In the genomic region with DNA sequence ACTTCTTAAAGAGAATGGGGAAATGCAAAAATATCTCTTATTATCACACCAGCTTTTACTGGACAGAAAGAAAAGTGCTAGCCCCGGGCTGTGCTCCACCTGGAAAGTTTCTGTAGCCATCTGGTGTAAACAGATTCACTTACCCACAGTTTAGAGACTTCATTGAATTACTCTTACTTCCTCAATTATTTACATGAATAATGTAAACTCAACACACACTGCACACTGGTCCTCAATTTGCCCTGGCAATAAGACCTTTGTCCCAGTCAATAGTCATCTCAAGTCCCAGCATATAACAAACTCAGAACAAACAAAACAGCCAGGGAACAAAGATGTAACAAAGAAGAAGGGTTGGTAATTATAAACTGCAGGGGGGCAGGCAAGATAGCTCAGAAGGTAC, we compare ENCODE assay signal across 23 mouse cellular contexts. TPM values are rescaled to one million over a fixed set of nuclear protein-coding genes. Genes with fewer than 3 reads are reported as not detected.
DNase-seq lines count a peak whose midpoint lies in the region; ATAC-seq and TF ChIP-seq lines count a peak whose summit lies in the region.
"Had no signal": no experiment of that assay in that cellular context is flagged by ENCODE, and none has a peak within 500 bp of the region (broad histone marks: within the 10 kb centered on the region; RNA-seq: fewer than 3 reads in every experiment).

No protein-coding gene starts in this region.

- DNase-seq in liver, adult 2 months (ENCODE audit: extremely low read depth, low read depth, low spot score) = peak; percentile 57
- DNase-seq in liver, embryonic 11.5 days (ENCODE audit: low spot score) = no peak
- DNase-seq in midbrain, embryonic 11.5 days (ENCODE audit: low spot score, missing footprints) = peak; percentile 21
- DNase-seq in liver, postnatal 0 days = no peak
- DNase-seq in spleen, adult 12 weeks (ENCODE audit: low spot score) = no peak
- DNase-seq: adrenal gland, postnatal 10 days; adrenal gland, postnatal 36 days; cerebellum, adult 18-20 months; cerebellum, adult 9-10 months; cerebellum, postnatal 14 days; gastrocnemius, postnatal 10 days; gastrocnemius, postnatal 36 days had no signal

- H3K27me3 ChIP-seq in liver, adult 2 months (ENCODE audit: control insufficient read depth, insufficient read depth, low read length) = no peaks in the 10 kb centered on the region
- no peaks in the 10 kb centered on the region for H3K27me3 ChIP-seq in liver, embryonic 11.5 days (replicated peaks; ENCODE audit: control insufficient read depth, insufficient read depth, low read length)
- H3K27me3 ChIP-seq in midbrain, embryonic 11.5 days (ENCODE audit: control insufficient read depth, insufficient read depth, low read length) = no peaks in the 10 kb centered on the region
- H3K27me3 ChIP-seq in midbrain, embryonic 15.5 days (replicated peaks) = no peaks in the 10 kb centered on the region
- no peaks in the 10 kb centered on the region for H3K27me3 ChIP-seq in liver, postnatal 0 days (ENCODE audit: insufficient read depth, low read length)
- no peaks in the 10 kb centered on the region for H3K27me3 ChIP-seq in kidney, embryonic 16.5 days (ENCODE audit: insufficient read depth, low read length)
- H3K27me3 ChIP-seq: forebrain, embryonic 13.5 days; hindbrain, embryonic 13.5 days; Patski had no signal

- peaks cover 13% of the 10 kb centered on the region for H3K36me3 ChIP-seq in liver, adult 2 months (ENCODE audit: control insufficient read depth, insufficient read depth, low read length)
- H3K36me3 ChIP-seq in liver, embryonic 11.5 days (ENCODE audit: control insufficient read depth, insufficient read depth, low read length) = peaks cover 24% of the 10 kb centered on the region
- 0 out of 2 replicates have a peak, but pooled peaks cover 3% of the 10 kb centered on the region for H3K36me3 ChIP-seq in midbrain, embryonic 11.5 days (ENCODE audit: control insufficient read depth, insufficient read depth, low read length)
- H3K36me3 ChIP-seq in midbrain, embryonic 15.5 days (replicated peaks) = peaks cover 30% of the 10 kb centered on the region; the same call in 1 of the 2 replicates
- peaks cover 30% of the 10 kb centered on the region for H3K36me3 ChIP-seq in liver, postnatal 0 days (replicated peaks; ENCODE audit: insufficient read depth, low read length)
- H3K36me3 ChIP-seq in kidney, embryonic 16.5 days (ENCODE audit: insufficient read depth, low read length) = peaks cover 35% of the 10 kb centered on the region

- no peak for TF ChIP-seq POLR2A in liver, adult 2 months (IDR thresholded peaks at IDR 0.05; ENCODE audit: extremely low read depth, insufficient read depth, low read length)

- TF ChIP-seq EP300 in liver, postnatal 0 days (IDR thresholded peaks at IDR 0.05; ENCODE audit: low read depth) = peak; percentile 52

- 0 out of 2 replicates have a peak, but pooled peaks cover 2% of the 10 kb centered on the region for H3K4me1 ChIP-seq in liver, adult 2 months (ENCODE audit: control insufficient read depth, insufficient read depth, low read length)
- H3K4me1 ChIP-seq in liver, embryonic 11.5 days (replicated peaks; ENCODE audit: control insufficient read depth, insufficient read depth, low read length) = no peaks in the 10 kb centered on the region
- H3K4me1 ChIP-seq in midbrain, embryonic 11.5 days (ENCODE audit: control insufficient read depth, insufficient read depth, low read length) = no peaks in the 10 kb centered on the region
- H3K4me1 ChIP-seq in midbrain, embryonic 15.5 days = no peaks in the 10 kb centered on the region
- peaks cover 22% of the 10 kb centered on the region for H3K4me1 ChIP-seq in liver, postnatal 0 days (ENCODE audit: insufficient read depth)
- H3K4me1 ChIP-seq in kidney, embryonic 16.5 days (ENCODE audit: insufficient read depth, low read length) = peaks cover 6% of the 10 kb centered on the region; the same call in 1 of the 2 replicates
- H3K4me1 ChIP-seq: forebrain, embryonic 10.5 days; forebrain, embryonic 13.5 days; hindbrain, embryonic 10.5 days; hindbrain, embryonic 13.5 days had no signal

- H3K9me3 ChIP-seq in liver, embryonic 11.5 days (ENCODE audit: control insufficient read depth, low read length) = no peaks in the 10 kb centered on the region
- no peaks in the 10 kb centered on the region for H3K9me3 ChIP-seq in midbrain, embryonic 11.5 days (ENCODE audit: control insufficient read depth, low read length)
- H3K9me3 ChIP-seq in midbrain, embryonic 15.5 days = no peaks in the 10 kb centered on the region
- no peaks in the 10 kb centered on the region for H3K9me3 ChIP-seq in liver, postnatal 0 days (ENCODE audit: low read length)
- no peaks in the 10 kb centered on the region for H3K9me3 ChIP-seq in kidney, embryonic 16.5 days (ENCODE audit: low read length)
- H3K9me3 ChIP-seq: forebrain, embryonic 10.5 days; forebrain, embryonic 13.5 days; G1E; hindbrain, embryonic 10.5 days; hindbrain, embryonic 13.5 days had no signal

- WGBS in liver, adult 2 months = 33% methylated on average over 1 of the region's 1 CpGs
- WGBS in liver, embryonic 11.5 days = 68% methylated on average over 1 of the region's 1 CpGs
- 83% methylated on average over 1 of the region's 1 CpGs for WGBS in midbrain, embryonic 11.5 days
- 85% methylated on average over 1 of the region's 1 CpGs for WGBS in midbrain, embryonic 15.5 days
- 50% methylated on average over 1 of the region's 1 CpGs for WGBS in liver, postnatal 0 days (ENCODE audit: insufficient replicate concordance)
- WGBS in kidney, embryonic 16.5 days = 83% methylated on average over 1 of the region's 1 CpGs

- no peak overlapping the region for H3K4me2 ChIP-seq in liver, embryonic 11.5 days
- no peak overlapping the region for H3K4me2 ChIP-seq in midbrain, embryonic 11.5 days
- H3K4me2 ChIP-seq in midbrain, embryonic 15.5 days = no peak overlapping the region
- no peak overlapping the region for H3K4me2 ChIP-seq in liver, postnatal 0 days (ENCODE audit: low read depth, low read length)
- H3K4me2 ChIP-seq in kidney, embryonic 16.5 days (replicated peaks; ENCODE audit: low read depth, low read length) = no peak overlapping the region
- H3K4me2 ChIP-seq: forebrain, embryonic 13.5 days; heart, embryonic 11.5 days; hindbrain, embryonic 13.5 days had no signal

- H3K79me2 ChIP-seq in liver, adult 2 months (ENCODE audit: control insufficient read depth, insufficient read depth, low read length) = no peaks in the 10 kb centered on the region

- no peak overlapping the region for H3K9ac ChIP-seq in liver, adult 2 months (ENCODE audit: low read depth, low read length)
- no peak overlapping the region for H3K9ac ChIP-seq in liver, embryonic 11.5 days (ENCODE audit: low read depth, low read length)
- no peak overlapping the region for H3K9ac ChIP-seq in midbrain, embryonic 11.5 days (ENCODE audit: low read length)
- no peak overlapping the region for H3K9ac ChIP-seq in midbrain, embryonic 15.5 days
- no peak overlapping the region for H3K9ac ChIP-seq in liver, postnatal 0 days (replicated peaks)
- H3K9ac ChIP-seq in kidney, embryonic 16.5 days (replicated peaks; ENCODE audit: low read length) = no peak overlapping the region
- H3K9ac ChIP-seq: forebrain, embryonic 13.5 days; hindbrain, embryonic 13.5 days had no signal

- no peak for ATAC-seq in liver, embryonic 11.5 days (replicated peaks; ENCODE audit: low FRiP score)
- ATAC-seq in midbrain, embryonic 11.5 days (ENCODE audit: low FRiP score) = no peak
- no peak for ATAC-seq in midbrain, embryonic 15.5 days (replicated peaks)
- ATAC-seq in liver, postnatal 0 days = peak; percentile 58; the same call in 1 of the 2 replicates
- no peak for ATAC-seq in kidney, embryonic 16.5 days (ENCODE audit: low FRiP score, low TSS enrichment)
- ATAC-seq: forebrain, embryonic 13.5 days; forebrain, embryonic 16.5 days; hindbrain, embryonic 16.5 days; Patski had no signal

- H3K4me3 ChIP-seq in liver, adult 2 months (ENCODE audit: insufficient read depth, low read depth, low read length) = no peak overlapping the region
- H3K4me3 ChIP-seq in liver, embryonic 11.5 days (ENCODE audit: low read depth, low read length) = no peak overlapping the region
- no peak overlapping the region for H3K4me3 ChIP-seq in midbrain, embryonic 11.5 days (ENCODE audit: low read depth, low read length)
- H3K4me3 ChIP-seq in midbrain, embryonic 15.5 days = no peak overlapping the region
- H3K4me3 ChIP-seq in liver, postnatal 0 days (ENCODE audit: low read depth, low read length) = no peak overlapping the region
- H3K4me3 ChIP-seq in kidney, embryonic 16.5 days (ENCODE audit: low read length) = no peak overlapping the region
- H3K4me3 ChIP-seq: forebrain, embryonic 10.5 days; forebrain, embryonic 13.5 days; hindbrain, embryonic 10.5 days; hindbrain, embryonic 13.5 days had no signal

- no peak for TF ChIP-seq CTCF in liver, adult 2 months (IDR thresholded peaks at IDR 0.05; ENCODE audit: low read depth, low read length)
- no peak for TF ChIP-seq CTCF in liver, postnatal 0 days (IDR thresholded peaks at IDR 0.05; ENCODE audit: low read depth)

- H3K27ac ChIP-seq in liver, adult 2 months (replicated peaks; ENCODE audit: insufficient read depth, low read depth, low read length) = no peak overlapping the region
- no peak overlapping the region for H3K27ac ChIP-seq in liver, embryonic 11.5 days (ENCODE audit: low read depth, low read length)
- no peak overlapping the region for H3K27ac ChIP-seq in midbrain, embryonic 11.5 days (ENCODE audit: low read depth, low read length)
- H3K27ac ChIP-seq in midbrain, embryonic 15.5 days = no peak overlapping the region
- 0 out of 2 replicates have a peak overlapping the region, but pooled peaks have one; percentile 49 for H3K27ac ChIP-seq in liver, postnatal 0 days (ENCODE audit: low read depth)
- no peak overlapping the region for H3K27ac ChIP-seq in kidney, embryonic 16.5 days (ENCODE audit: low read length)
- H3K27ac ChIP-seq: forebrain, embryonic 10.5 days; forebrain, embryonic 13.5 days; hindbrain, embryonic 10.5 days; hindbrain, embryonic 13.5 days had no signal

RNA-seq across cellular contexts. Expression of gene Xpo6, which starts 44.6 kb away (rescaled TPM):
- 15.0 and 25.9 TPM in 2 replicates for total RNA-seq in liver, adult 2 months (2014; rRNA removed)
- 65.5 and 79.2 TPM in 2 replicates for polyA plus RNA-seq in liver, adult 2 months (2012; rRNA removed)
- 58.7 and 59.7 TPM in 2 replicates for polyA plus RNA-seq in liver, embryonic 11.5 days (2014; fragmentation: Nextera tagmentation; extraction: Ambion mirVana)
- 56.2 TPM in 2 replicates for polyA plus RNA-seq in midbrain, embryonic 11.5 days (2014; fragmentation: Nextera tagmentation; extraction: Ambion mirVana)
- 55.7 and 55.9 TPM in 2 replicates for polyA plus RNA-seq in midbrain, embryonic 15.5 days (2015; fragmentation: Nextera tagmentation; extraction: Ambion mirVana)
- polyA plus RNA-seq in liver, postnatal 0 days (2015; fragmentation: Nextera tagmentation; extraction: Ambion mirVana) = 12.7 and 15.1 TPM in 2 replicates
- 48.3 and 54.3 TPM in 2 replicates for polyA plus RNA-seq in kidney, embryonic 16.5 days (2015; fragmentation: Nextera tagmentation; extraction: Ambion mirVana)

Comparison
In these comparisons a context has a peak if more than half of its experiments do, and no peak if none do; other contexts are left out.
1. DNase-seq: peak in liver, adult 2 months (single experiment) and midbrain, embryonic 11.5 days (single experiment); none in liver, embryonic 11.5 days (single experiment), liver, postnatal 0 days (single experiment) and spleen, adult 12 weeks (single experiment).